ENCODE assay signal across 8 mouse cellular contexts in genomic region chr4:34882291-34882769, GRCm38 (mm10). TPM values are rescaled to one million over a fixed set of nuclear protein-coding genes. Genes with fewer than 3 reads are reported as not detected.
DNase-seq lines count a peak whose midpoint lies in the region; ATAC-seq lines count a peak whose summit lies in the region.

No protein-coding gene starts in this region.

- H3K9me3 ChIP-seq in hindbrain, embryonic 11.5 days (ENCODE audit: control insufficient read depth, low read length), result no peaks in the 10 kb centered on the region
- peaks cover 2% of the 10 kb centered on the region; the same call in 1 of the 2 replicates for H3K9me3 ChIP-seq in limb, embryonic 13.5 days
- H3K9me3 ChIP-seq in midbrain, embryonic 12.5 days, result no peaks in the 10 kb centered on the region

- under 1% methylated on average over 58 of the region's 58 CpGs for WGBS in hindbrain, embryonic 11.5 days
- under 1% methylated on average over 51 of the region's 58 CpGs for WGBS in limb, embryonic 13.5 days
- WGBS in midbrain, embryonic 12.5 days, result 1% methylated on average over 32 of the region's 58 CpGs

- no peaks in the 10 kb centered on the region for H3K36me3 ChIP-seq in hindbrain, embryonic 11.5 days (ENCODE audit: control insufficient read depth, insufficient read depth, low read length)
- H3K36me3 ChIP-seq in limb, embryonic 13.5 days, result peaks cover 18% of the 10 kb centered on the region
- H3K36me3 ChIP-seq in midbrain, embryonic 12.5 days, result peaks cover 21% of the 10 kb centered on the region

- H3K4me1 ChIP-seq in hindbrain, embryonic 11.5 days (replicated peaks; ENCODE audit: control insufficient read depth, insufficient read depth, low read length), result no peaks in the 10 kb centered on the region
- H3K4me1 ChIP-seq in limb, embryonic 13.5 days, result peaks cover 28% of the 10 kb centered on the region
- peaks cover 26% of the 10 kb centered on the region for H3K4me1 ChIP-seq in midbrain, embryonic 12.5 days

- no peaks in the 10 kb centered on the region for H3K27me3 ChIP-seq in hindbrain, embryonic 11.5 days (ENCODE audit: control insufficient read depth, insufficient read depth, low read length)
- no peaks in the 10 kb centered on the region for H3K27me3 ChIP-seq in limb, embryonic 13.5 days
- no peaks in the 10 kb centered on the region for H3K27me3 ChIP-seq in midbrain, embryonic 12.5 days

- peak; percentile 11 to 14 for DNase-seq in adrenal gland, postnatal 4 days (ENCODE audit: low spot score in 2 of 2)
- no peak for DNase-seq in adrenal gland, adult (ENCODE audit: inconsistent age in 2 of 2, low spot score in 1 of 2)
- peak; percentile 50 for DNase-seq in T-cell, adult 2 months (ENCODE audit: low spot score)
- peak; percentile 80 for DNase-seq in hindbrain, embryonic 11.5 days (ENCODE audit: low spot score)
- peak; percentile 31 for DNase-seq in spleen, postnatal 14 days (ENCODE audit: low spot score in 2 of 2)

- H3K4me3 ChIP-seq in hindbrain, embryonic 11.5 days (ENCODE audit: low read depth, low read length), result peak overlapping the region; percentile 92
- peak overlapping the region; percentile 98 for H3K4me3 ChIP-seq in limb, embryonic 13.5 days
- H3K4me3 ChIP-seq in midbrain, embryonic 12.5 days, result peak overlapping the region; percentile 77

- H3K9ac ChIP-seq in hindbrain, embryonic 11.5 days (ENCODE audit: low read depth, low read length), result peak overlapping the region; percentile 99
- peak overlapping the region; percentile 99 for H3K9ac ChIP-seq in limb, embryonic 13.5 days
- H3K9ac ChIP-seq in midbrain, embryonic 12.5 days (replicated peaks), result peak overlapping the region; percentile 96

- peak; percentile 39; the same call in 1 of the 2 replicates for ATAC-seq in erythroblast, adult 5-6 weeks (replicated peaks; ENCODE audit: low FRiP score, poor library complexity, severe bottlenecking)
- ATAC-seq in hindbrain, embryonic 11.5 days (ENCODE audit: low FRiP score), result peak; percentile 77
- ATAC-seq in limb, embryonic 13.5 days (ENCODE audit: low FRiP score, low read depth), result peak; percentile 52
- peak; percentile 80 for ATAC-seq in midbrain, embryonic 12.5 days (ENCODE audit: low FRiP score, low read depth)

- peak overlapping the region; percentile 68 for H3K4me2 ChIP-seq in hindbrain, embryonic 11.5 days (replicated peaks; ENCODE audit: low read depth, low read length)
- peak overlapping the region; percentile 79 for H3K4me2 ChIP-seq in limb, embryonic 13.5 days (replicated peaks)
- H3K4me2 ChIP-seq in midbrain, embryonic 12.5 days (replicated peaks), result peak overlapping the region; percentile 71

- H3K27ac ChIP-seq in hindbrain, embryonic 11.5 days (ENCODE audit: low read depth, low read length), result peak overlapping the region; percentile 100
- H3K27ac ChIP-seq in limb, embryonic 13.5 days, result peak overlapping the region; percentile 97
- peak overlapping the region; percentile 99 for H3K27ac ChIP-seq in midbrain, embryonic 12.5 days (replicated peaks)

RNA-seq across cellular contexts. Expression of gene Zfp292, which starts 0.4 kb away (rescaled TPM):
- 10 to 100 TPM; 29.1 to 32.0 TPM for total RNA-seq in adrenal gland, postnatal 4 days (2021)
- 9.2 and 10.4 TPM in 2 replicates for total RNA-seq in erythroblast, adult 5-6 weeks (2015; ENCODE audit: low replicate concordance)
- total RNA-seq in erythroblast, adult 5-6 weeks (2017; ENCODE audit: low replicate concordance), result 6.4 and 7.8 TPM in 2 replicates
- polyA plus RNA-seq in hindbrain, embryonic 11.5 days (2014; fragmentation: Nextera tagmentation; extraction: Ambion mirVana), result 41.7 and 42.4 TPM in 2 replicates
- 24.1 and 26.0 TPM in 2 replicates for polyA plus RNA-seq in limb, embryonic 13.5 days (2015; fragmentation: Nextera tagmentation; extraction: Ambion mirVana)
- polyA plus RNA-seq in midbrain, embryonic 12.5 days (2016; fragmentation: Nextera tagmentation; extraction: Ambion mirVana), result 42.7 and 48.5 TPM in 2 replicates

RNA-seq across cellular contexts. Expression of gene Cga, which starts 11.2 kb away (rescaled TPM):
- not detected for total RNA-seq in adrenal gland, postnatal 4 days (2021)
- total RNA-seq in erythroblast, adult 5-6 weeks (2015; ENCODE audit: low replicate concordance), result not detected in 2 replicates
- total RNA-seq in erythroblast, adult 5-6 weeks (2017; ENCODE audit: low replicate concordance), result not detected in 2 replicates
- not detected in 2 replicates for polyA plus RNA-seq in hindbrain, embryonic 11.5 days (2014; fragmentation: Nextera tagmentation; extraction: Ambion mirVana)
- polyA plus RNA-seq in limb, embryonic 13.5 days (2015; fragmentation: Nextera tagmentation; extraction: Ambion mirVana), result not detected in 2 replicates
- polyA plus RNA-seq in midbrain, embryonic 12.5 days (2016; fragmentation: Nextera tagmentation; extraction: Ambion mirVana), result not detected in 2 replicates

Comparison
In these comparisons a context has a peak if more than half of its experiments do, and no peak if none do; other contexts are left out.
1. DNase-seq: peak in adrenal gland, postnatal 4 days (2 of 2), T-cell, adult 2 months (single experiment), hindbrain, embryonic 11.5 days (single experiment) and spleen, postnatal 14 days (2 of 2); none in adrenal gland, adult (0 of 2).
2. Peak in every context shown above with its lines, with median percentiles within 50 percentile points of each other: ATAC-seq, H3K27ac ChIP-seq, H3K4me2 ChIP-seq, H3K4me3 ChIP-seq and H3K9ac ChIP-seq.